Mouse (Mus musculus) liver, embryonic 14.5 days (tissue): ENCODE results near the gene Ndufaf7. TPM values are rescaled to one million over a fixed set of nuclear protein-coding genes. Genes with fewer than 3 reads are reported as not detected.

ENCODE experiments used
- ATAC-seq: fragments of 200-750 bp; cut with Nextera tagmentation; 2 replicates; pipeline ENCODE4 v1.8.0; 2017; ENCODE audit warnings: moderate number of reproducible peaks, mild to moderate bottlenecking, moderate library complexity; ENCODE audit not compliant: insufficient read depth
- DNase-seq, 3 experiments: peaks; one replicate each; pipeline ENCODE4 v3.0.0-alpha.2; 2012 to 2013; ENCODE audit warnings: low read depth in 3 of 3, low spot score in 3 of 3
- H3K27ac ChIP-seq: fragments of 300-500 bp; sonication (generic); 2 replicates; pipeline ENCODE4 v1.5.1; 2014; ENCODE audit warnings: moderate library complexity, mild to moderate bottlenecking, control low read depth, inconsistent platforms
- H3K27me3 ChIP-seq: fragments of 300-500 bp; sonication (generic); 2 replicates; pipeline ENCODE4 v1.6.1; 2014; ENCODE audit warnings: mild to moderate bottlenecking, low read length, moderate library complexity; ENCODE audit not compliant: control insufficient read depth, insufficient read depth
- H3K36me3 ChIP-seq: fragments of 300-500 bp; sonication (generic); replicated peaks from 2 replicates; pipeline ENCODE4 v1.6.1; 2014; ENCODE audit warnings: low read depth; ENCODE audit not compliant: control insufficient read depth, insufficient read depth
- H3K4me1 ChIP-seq, 2 experiments: fragments of 200-500 bp in 1 of 2; fragments of 300-500 bp in 1 of 2; sonication (generic) in 1 of 2; replicated peaks; 2 replicates each; pipeline ENCODE4 v1.6.1; 2012 to 2014; ENCODE audit warnings: antibody characterized with exemption in 1 of 2, inconsistent platforms in 1 of 2, low read length in 1 of 2; ENCODE audit not compliant: control insufficient read depth in 2 of 2, insufficient read depth in 2 of 2
- H3K4me2 ChIP-seq: fragments of 300-500 bp; sonication (generic); 2 replicates; pipeline ENCODE4 v1.6.1; 2014; ENCODE audit warnings: low read depth, mild to moderate bottlenecking, control low read depth, moderate library complexity
- H3K4me3 ChIP-seq, 2 experiments: fragments of 200-500 bp in 1 of 2; fragments of 300-500 bp in 1 of 2; sonication (generic) in 1 of 2; 2 replicates each; pipeline ENCODE4 v1.5.1; 2012 to 2014; ENCODE audit warnings: low read depth in 2 of 2, low read length in 2 of 2, mild to moderate bottlenecking in 2 of 2, control low read depth in 1 of 2, inconsistent platforms in 1 of 2, moderate library complexity in 1 of 2; ENCODE audit not compliant: insufficient read depth in 1 of 2
- H3K9ac ChIP-seq: fragments of 300-500 bp; sonication (generic); replicated peaks from 2 replicates; pipeline ENCODE4 v1.6.1; 2014; ENCODE audit warnings: mild to moderate bottlenecking, control low read depth, moderate library complexity
- H3K9me3 ChIP-seq: fragments of 300-500 bp; sonication (generic); 2 replicates; pipeline ENCODE4 v1.6.1; 2016; ENCODE audit warnings: low read length, mixed read lengths; ENCODE audit not compliant: control insufficient read depth
- CTCF ChIP-seq: IDR thresholded peaks from 2 replicates; pipeline ENCODE4 v1.5.1; 2016; ENCODE audit warnings: antibody characterized with exemption, low read depth, control low read depth
- EP300 ChIP-seq: IDR thresholded peaks from 2 replicates; pipeline ENCODE4 v1.6.1; 2016; ENCODE audit warnings: antibody characterized with exemption, low read depth
- WGBS: fragments of 180-500 bp; shearing (Covaris S2); extraction: QIAGEN DNeasy Blood & Tissue Kit; methylation state at CpG from one replicate; pipeline ENCODE4 v1.1.7; 2014; ENCODE audit not compliant: insufficient replicate concordance; 5-methylcytosine and 5-hydroxymethylcytosine counted together
- polyA plus RNA-seq, 2 experiments: library from polyadenylated mRNA; depleted of rRNA in 1 of 2; stranded (reverse) in 1 of 2; unstranded in 1 of 2; fragments of >200 nt; fragmentation: Nextera tagmentation in 1 of 2; extraction: Ambion mirVana in 1 of 2; gene quantifications; 2 replicates each; pipeline versions ENCODE4 v1.2.1 to v1.2.3; 2012 to 2014

Gene Ndufaf7
- polyA plus RNA-seq, 2 experiments, result 11.0 to 22.5 TPM

- TF ChIP-seq CTCF (no peak), EP300 (no peak)
- no peak overlapping the region for H3K4me2 ChIP-seq
- no peaks in the 10 kb centered on the region for H3K36me3 ChIP-seq
- no peak overlapping the region for H3K4me3 ChIP-seq
- H3K27me3 ChIP-seq, result no peaks in the 10 kb centered on the region
- H3K27ac ChIP-seq, result no peak overlapping the region
- no peaks in the 10 kb centered on the region for H3K9me3 ChIP-seq
- DNase-seq, result no peak
- ATAC-seq, result no peak
- H3K9ac ChIP-seq, result no peak overlapping the region
- peaks cover 0 to 5% of the 10 kb centered on the region in 2 experiments; a peak in 2 of 4 replicates for H3K4me1 ChIP-seq
- WGBS, result 27% methylated on average over 9 of the region's 9 CpGs
These were observed 55.5 kb downstream of the Ndufaf7 start for GRCm38 (mm10) chr17:78992303-78993027.

- Histone ChIP-seq H3K9ac (no peak overlapping the region), H3K4me3 (no peak overlapping the region), H3K27me3 (no peaks in the 10 kb centered on the region), H3K9me3 (no peaks in the 10 kb centered on the region), H3K36me3 (no peaks in the 10 kb centered on the region), H3K27ac (no peak overlapping the region), H3K4me2 (no peak overlapping the region), H3K4me1 (peaks cover 0 to 5% of the 10 kb centered on the region in 2 experiments; a peak in 2 of 4 replicates)
- WGBS, result 66% methylated on average over 2 of the region's 2 CpGs
- ATAC-seq, result no peak
- DNase-seq, result no peak
- TF ChIP-seq EP300 (no peak), CTCF (no peak)
These were observed 56.7 kb downstream of the Ndufaf7 start for GRCm38 (mm10) chr17:78993670-78994069.

GRCm38 (mm10) chr17:78994382-78994781 is 57.4 kb downstream of the Ndufaf7 start:
- no peak for DNase-seq
- Histone ChIP-seq H3K4me2 (no peak overlapping the region), H3K36me3 (no peaks in the 10 kb centered on the region), H3K27me3 (no peaks in the 10 kb centered on the region), H3K4me3 (no peak overlapping the region), H3K4me1 (peaks cover 0 to 5% of the 10 kb centered on the region in 2 experiments; a peak in 2 of 4 replicates), H3K27ac (no peak overlapping the region), H3K9ac (no peak overlapping the region), H3K9me3 (no peaks in the 10 kb centered on the region)
- no peak for ATAC-seq
- 78% methylated on average over 8 of the region's 8 CpGs for WGBS
- TF ChIP-seq CTCF, result no peak
- TF ChIP-seq EP300, result no peak

- H3K27me3 ChIP-seq, result no peaks in the 10 kb centered on the region
- TF ChIP-seq EP300, result no peak
- no peak for TF ChIP-seq CTCF
- no peak overlapping the region for H3K4me3 ChIP-seq
- no peaks in the 10 kb centered on the region for H3K9me3 ChIP-seq
- WGBS, result 52% methylated on average over 9 of the region's 9 CpGs
- no peaks in the 10 kb centered on the region for H3K36me3 ChIP-seq
- peaks cover 0 to 8% of the 10 kb centered on the region in 2 experiments; a peak in 2 of 4 replicates for H3K4me1 ChIP-seq
- H3K4me2 ChIP-seq, result no peak overlapping the region
- no peak overlapping the region for H3K27ac ChIP-seq
- H3K9ac ChIP-seq, result no peak overlapping the region
- ATAC-seq (no peak), DNase-seq (no peak)
These were observed 58.2 kb downstream of the Ndufaf7 start for GRCm38 (mm10) chr17:78994931-78995820.

Other genes starting within 250 kb of the Ndufaf7 start
- 2.5 and 3.1 TPM in 2 replicates for gene Strn, start 199.9 kb upstream of the Ndufaf7 start, polyA plus RNA-seq (2012; rRNA removed)
- gene Strn, start 199.9 kb upstream of the Ndufaf7 start, polyA plus RNA-seq (2014; fragmentation: Nextera tagmentation; extraction: Ambion mirVana), result 3.1 and 3.2 TPM in 2 replicates
- gene Heatr5b, start 101.8 kb upstream of the Ndufaf7 start, polyA plus RNA-seq (2012; rRNA removed), result 5.3 and 5.6 TPM in 2 replicates
- 3.5 and 3.8 TPM in 2 replicates for gene Heatr5b, start 101.8 kb upstream of the Ndufaf7 start, polyA plus RNA-seq (2014; fragmentation: Nextera tagmentation; extraction: Ambion mirVana)
- 5.1 and 7.1 TPM in 2 replicates for gene Gpatch11, start 101.6 kb upstream of the Ndufaf7 start, polyA plus RNA-seq (2012; rRNA removed)
- gene Gpatch11, start 101.6 kb upstream of the Ndufaf7 start, polyA plus RNA-seq (2014; fragmentation: Nextera tagmentation; extraction: Ambion mirVana), result 16.1 and 17.6 TPM in 2 replicates
- gene Eif2ak2, start 54.6 kb upstream of the Ndufaf7 start, polyA plus RNA-seq (2012; rRNA removed), result 1.6 and 3.4 TPM in 2 replicates
- gene Eif2ak2, start 54.6 kb upstream of the Ndufaf7 start, polyA plus RNA-seq (2014; fragmentation: Nextera tagmentation; extraction: Ambion mirVana), result 4.3 and 6.0 TPM in 2 replicates
- not detected in 2 replicates for gene Sult6b1, start 30.1 kb upstream of the Ndufaf7 start, polyA plus RNA-seq (2012; rRNA removed)
- gene Sult6b1, start 30.1 kb upstream of the Ndufaf7 start, polyA plus RNA-seq (2014; fragmentation: Nextera tagmentation; extraction: Ambion mirVana), result 0.08 TPM in 1 of 2 replicates, not detected in the other
- gene Cebpzos, start 20.6 kb upstream of the Ndufaf7 start, polyA plus RNA-seq (2012; rRNA removed), result 10.7 and 14.2 TPM in 2 replicates
- gene Cebpzos, start 20.6 kb upstream of the Ndufaf7 start, polyA plus RNA-seq (2014; fragmentation: Nextera tagmentation; extraction: Ambion mirVana), result 54.7 and 55.2 TPM in 2 replicates
- gene Cebpz, start 70 bp upstream of the Ndufaf7 start, polyA plus RNA-seq (2012; rRNA removed), result 6.0 and 9.3 TPM in 2 replicates
- gene Cebpz, start 70 bp upstream of the Ndufaf7 start, polyA plus RNA-seq (2014; fragmentation: Nextera tagmentation; extraction: Ambion mirVana), result 26.5 and 27.3 TPM in 2 replicates
- 3.9 and 6.0 TPM in 2 replicates for gene Prkd3, start 83.7 kb downstream of the Ndufaf7 start, polyA plus RNA-seq (2012; rRNA removed)
- 6.0 and 7.5 TPM in 2 replicates for gene Prkd3, start 83.7 kb downstream of the Ndufaf7 start, polyA plus RNA-seq (2014; fragmentation: Nextera tagmentation; extraction: Ambion mirVana)
- gene Qpct, start 114.8 kb downstream of the Ndufaf7 start, polyA plus RNA-seq (2012; rRNA removed), result 9.9 and 10.5 TPM in 2 replicates
- 22.5 and 25.0 TPM in 2 replicates for gene Qpct, start 114.8 kb downstream of the Ndufaf7 start, polyA plus RNA-seq (2014; fragmentation: Nextera tagmentation; extraction: Ambion mirVana)